Mouse (Mus musculus) testis, adult 2 months (tissue): ENCODE measurements around the gene Mpg.

ENCODE experiments used
- CTCF ChIP-seq: fragments of 200-500 bp; IDR thresholded peaks from 2 replicates; pipeline ENCODE4 v1.5.1; 2012; ENCODE audit warnings: low read depth, mild to moderate bottlenecking, inconsistent platforms, low read length, moderate library complexity; ENCODE audit not compliant: control insufficient read depth, insufficient read depth, insufficient replicate concordance
- POLR2A ChIP-seq: fragments of 200-500 bp; IDR thresholded peaks from 2 replicates; pipeline ENCODE4 v1.6.1; 2012; ENCODE audit warnings: low read depth, mild to moderate bottlenecking, inconsistent platforms, low read length, moderate library complexity; ENCODE audit not compliant: control insufficient read depth

DNA sequence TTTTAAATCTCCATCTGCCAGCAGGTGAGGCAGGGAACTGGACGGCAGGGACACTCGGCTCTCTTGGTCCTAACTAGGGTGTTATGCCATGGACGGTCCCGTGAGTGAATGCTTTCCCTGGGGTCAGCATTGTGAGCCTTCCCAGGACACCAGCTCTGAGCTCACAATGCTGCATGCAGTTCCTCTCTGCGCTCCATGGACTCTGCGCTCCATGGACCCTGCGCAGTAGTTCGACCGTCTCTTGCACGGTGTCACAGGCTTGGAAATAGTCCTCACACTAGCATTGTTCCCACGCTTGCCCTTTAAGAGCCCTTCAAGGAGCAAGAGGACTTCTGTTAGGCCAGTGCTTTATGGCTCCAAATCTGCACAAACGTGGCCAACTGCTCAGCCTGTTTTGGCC lies 37.4 kb upstream of the Mpg start:
- TF ChIP-seq CTCF (no peak), POLR2A (no peak)
